Comparison of ENCODE assay signal across 13 mouse cellular contexts in genomic region chr6:137612071-137612547, GRCm38 (mm10). TPM values are rescaled to one million over a fixed set of nuclear protein-coding genes. Genes with fewer than 3 reads are reported as not detected.
A peak's percentile ranks its signal among the peaks of the same experiment; 100 is the strongest.
DNase-seq lines count a peak whose midpoint lies in the region; ATAC-seq and TF ChIP-seq lines count a peak whose summit lies in the region.
"Had no signal": no experiment of that assay in that cellular context is flagged by ENCODE, and none has a peak within 500 bp of the region (broad histone marks: within the 10 kb centered on the region; RNA-seq: fewer than 3 reads in every experiment).

No protein-coding gene starts in this region.

- H3K36me3 ChIP-seq in hindbrain, postnatal 0 days (ENCODE audit: insufficient read depth, low read length), result no peaks in the 10 kb centered on the region
- H3K36me3 ChIP-seq in hindbrain, embryonic 14.5 days (replicated peaks; ENCODE audit: control insufficient read depth, insufficient read depth), result no peaks in the 10 kb centered on the region
- H3K36me3 ChIP-seq: liver, embryonic 12.5 days had no signal

- no peak for TF ChIP-seq CTCF in hindbrain, postnatal 0 days (IDR thresholded peaks at IDR 0.05; ENCODE audit: low read depth)
- no peak for TF ChIP-seq CTCF in cerebellum, adult 2 months (IDR thresholded peaks at IDR 0.05; ENCODE audit: borderline replicate concordance, insufficient read depth, low read depth, low read length)

- no peaks in the 10 kb centered on the region for H3K9me3 ChIP-seq in hindbrain, postnatal 0 days (ENCODE audit: low read length)
- no peaks in the 10 kb centered on the region for H3K9me3 ChIP-seq in hindbrain, embryonic 14.5 days (ENCODE audit: control insufficient read depth, low read length)
- H3K9me3 ChIP-seq: liver, embryonic 12.5 days had no signal

- H3K4me3 ChIP-seq in hindbrain, postnatal 0 days (ENCODE audit: low read length), result no peak overlapping the region
- H3K4me3 ChIP-seq in hindbrain, embryonic 14.5 days (replicated peaks; ENCODE audit: low read length), result no peak overlapping the region
- H3K4me3 ChIP-seq in cerebellum, adult 2 months (replicated peaks; ENCODE audit: insufficient read depth, low read depth, low read length), result no peak overlapping the region
- H3K4me3 ChIP-seq: liver, embryonic 12.5 days; myocyte had no signal

- no peak overlapping the region for H3K4me2 ChIP-seq in hindbrain, postnatal 0 days (ENCODE audit: low read depth, low read length)
- H3K4me2 ChIP-seq in hindbrain, embryonic 14.5 days (replicated peaks), result no peak overlapping the region
- H3K4me2 ChIP-seq: liver, embryonic 12.5 days had no signal

- peak; percentile 64 for ATAC-seq in hindbrain, postnatal 0 days
- ATAC-seq in hindbrain, embryonic 14.5 days (ENCODE audit: low FRiP score), result no peak
- ATAC-seq: forebrain, embryonic 16.5 days; liver, embryonic 12.5 days had no signal

- no peak overlapping the region for H3K27ac ChIP-seq in hindbrain, postnatal 0 days
- no peak overlapping the region for H3K27ac ChIP-seq in hindbrain, embryonic 14.5 days
- H3K27ac ChIP-seq in cerebellum, adult 2 months (ENCODE audit: insufficient read depth, low read length), result no peak overlapping the region
- H3K27ac ChIP-seq: kidney, postnatal 0 days; liver, embryonic 12.5 days had no signal

- H3K9ac ChIP-seq in hindbrain, postnatal 0 days (replicated peaks; ENCODE audit: low read length), result no peak overlapping the region
- no peak overlapping the region for H3K9ac ChIP-seq in hindbrain, embryonic 14.5 days
- H3K9ac ChIP-seq: liver, embryonic 12.5 days had no signal

- H3K27me3 ChIP-seq in hindbrain, postnatal 0 days (ENCODE audit: insufficient read depth, low read length), result no peaks in the 10 kb centered on the region
- no peaks in the 10 kb centered on the region for H3K27me3 ChIP-seq in hindbrain, embryonic 14.5 days (ENCODE audit: control insufficient read depth, insufficient read depth, low read length)
- no peaks in the 10 kb centered on the region for H3K27me3 ChIP-seq in cerebellum, adult 2 months (ENCODE audit: control insufficient read depth, insufficient read depth, low read length)
- H3K27me3 ChIP-seq: liver, embryonic 12.5 days had no signal

- no peak for TF ChIP-seq POLR2A in cerebellum, adult 2 months (IDR thresholded peaks at IDR 0.05; ENCODE audit: borderline replicate concordance, insufficient read depth, low read length)

- H3K4me1 ChIP-seq in hindbrain, postnatal 0 days (ENCODE audit: insufficient read depth, low read length), result no peaks in the 10 kb centered on the region
- no peaks in the 10 kb centered on the region for H3K4me1 ChIP-seq in hindbrain, embryonic 14.5 days (replicated peaks; ENCODE audit: control insufficient read depth, insufficient read depth, low read length)
- peaks cover 34% of the 10 kb centered on the region for H3K4me1 ChIP-seq in cerebellum, adult 2 months (ENCODE audit: control insufficient read depth, insufficient read depth, low read length)
- H3K4me1 ChIP-seq: liver, embryonic 12.5 days had no signal

- intact Hi-C loops in heart, postnatal 14 days (cut with DNase I), result no loop called here
- intact Hi-C loops in gastrocnemius, postnatal 14 days (cut with DNase I; ENCODE audit: low total_unique reads), result no loop called here
- intact Hi-C loops in left cerebral cortex, postnatal 10 days (cut with DNase I), result no loop called here

- peak; percentile 57 for DNase-seq in hindbrain, postnatal 0 days (ENCODE audit: low spot score)
- DNase-seq in hindbrain, embryonic 14.5 days (ENCODE audit: low spot score), result no peak
- DNase-seq in cerebellum, adult 2 months, result peak; percentile 91 to 97
- peak; percentile 33 to 65 for DNase-seq in heart, postnatal 14 days
- DNase-seq in lung, postnatal 10 days, result peak; percentile 52
- no peak for DNase-seq in gastrocnemius, postnatal 14 days
- no peak for DNase-seq in left cerebral cortex, postnatal 10 days (ENCODE audit: extremely low spot score in 1 of 2, low spot score in 2 of 2)
- DNase-seq in natural killer cell, adult 2 months (ENCODE audit: low spot score in 2 of 2), result no peak
- DNase-seq: right cerebral cortex, postnatal 14 days had no signal

- WGBS in hindbrain, postnatal 0 days, result 57% methylated on average over 2 of the region's 2 CpGs
- WGBS in hindbrain, embryonic 14.5 days, result 81% methylated on average over 2 of the region's 2 CpGs
- 2% methylated on average over 2 of the region's 2 CpGs for WGBS in cerebellum, adult 2 months

RNA-seq across cellular contexts. Expression of gene Eps8, which starts 42.6 kb away (rescaled TPM):
- 31.8 and 32.2 TPM in 2 replicates for total RNA-seq in hindbrain, postnatal 0 days (2014; rRNA removed)
- 40.0 and 43.3 TPM in 2 replicates for polyA plus RNA-seq in hindbrain, postnatal 0 days (2015; fragmentation: Nextera tagmentation; extraction: Ambion mirVana)
- 20.2 and 28.3 TPM in 2 replicates for polyA plus RNA-seq in hindbrain, embryonic 14.5 days (2014; fragmentation: Nextera tagmentation; extraction: Ambion mirVana)
- polyA plus RNA-seq in cerebellum, adult 2 months (2012; rRNA removed), result 50.4 and 59.4 TPM in 2 replicates
- total RNA-seq in heart, postnatal 14 days (2021), result 10 to 100 TPM; 19.7 to 20.6 TPM
- 10 to 100 TPM; 10.6 to 11.3 TPM for total RNA-seq in gastrocnemius, postnatal 14 days (2021)
- 10 to 100 TPM; 35.4 to 41.4 TPM for total RNA-seq in left cerebral cortex, postnatal 10 days (2021)

Comparison
In these comparisons a context has a peak if more than half of its experiments do, and no peak if none do; other contexts are left out.
1. DNase-seq: peak in hindbrain, postnatal 0 days (single experiment), cerebellum, adult 2 months (2 of 2), heart, postnatal 14 days (2 of 2) and lung, postnatal 10 days (single experiment); none in hindbrain, embryonic 14.5 days (single experiment), gastrocnemius, postnatal 14 days (single experiment), left cerebral cortex, postnatal 10 days (0 of 2) and natural killer cell, adult 2 months (0 of 2).